Mouse (Mus musculus) embryonic facial prominence, embryonic 12.5 days (tissue): ENCODE measurements around the gene Serinc2. TPM values are rescaled to one million over a fixed set of nuclear protein-coding genes. Genes with fewer than 3 reads are reported as not detected.

Experiments used
- ATAC-seq: fragments of 200-750 bp; cut with Nextera tagmentation; 2 replicates; pipeline ENCODE4 v1.8.0; 2017; ENCODE audit not compliant: insufficient number of reproducible peaks, insufficient read depth, low FRiP score, low TSS enrichment
- H3K27ac ChIP-seq: fragments of 300-500 bp; sonication (generic); 2 replicates; pipeline ENCODE4 v1.5.1; 2016; ENCODE audit warnings: mild to moderate bottlenecking
- H3K27me3 ChIP-seq: fragments of 300-500 bp; sonication (generic); 2 replicates; pipeline ENCODE4 v1.6.1; 2016; ENCODE audit warnings: mild to moderate bottlenecking, moderate library complexity
- H3K36me3 ChIP-seq: fragments of 300-500 bp; sonication (generic); 2 replicates; pipeline ENCODE4 v1.6.1; 2016; ENCODE audit warnings: mild to moderate bottlenecking
- H3K4me1 ChIP-seq: fragments of 300-500 bp; sonication (generic); 2 replicates; pipeline ENCODE4 v1.6.1; 2016
- H3K4me2 ChIP-seq: fragments of 300-500 bp; sonication (generic); replicated peaks from 2 replicates; pipeline ENCODE4 v1.6.1; 2016; ENCODE audit warnings: mild to moderate bottlenecking, moderate library complexity
- H3K4me3 ChIP-seq: fragments of 300-500 bp; sonication (generic); 2 replicates; pipeline ENCODE4 v1.5.1; 2016; ENCODE audit warnings: mild to moderate bottlenecking
- H3K9ac ChIP-seq: fragments of 300-500 bp; sonication (generic); 2 replicates; pipeline ENCODE4 v1.6.1; 2016; ENCODE audit warnings: mild to moderate bottlenecking, moderate library complexity
- H3K9me3 ChIP-seq: fragments of 300-500 bp; sonication (generic); 2 replicates; pipeline ENCODE4 v1.6.1; 2016; ENCODE audit warnings: mild to moderate bottlenecking, moderate library complexity
- WGBS: fragments of 180-500 bp; shearing (Covaris S2); methylation state at CpG from one replicate; pipeline ENCODE4 v1.1.7; 2016; 5-methylcytosine and 5-hydroxymethylcytosine counted together
- polyA plus RNA-seq: library from polyadenylated mRNA; unstranded; fragments of >200 nt; fragmentation: Nextera tagmentation; extraction: Ambion mirVana; gene quantifications from 2 replicates; pipeline ENCODE4 v1.2.1, GENCODE M21; 2016

The Serinc2 gene
- polyA plus RNA-seq, 1 experiment from 2014 or later = 154 TPM

- H3K4me1 ChIP-seq = peaks cover 12% of the 10 kb centered on the region; the same call in 1 of the 2 replicates
- H3K4me3 ChIP-seq = peak overlapping the region; percentile 92
- H3K9ac ChIP-seq = peak overlapping the region; percentile 95
- peak overlapping the region; percentile 74 for H3K4me2 ChIP-seq
- peak overlapping the region; percentile 85 for H3K27ac ChIP-seq
- ATAC-seq = peak; percentile 64
- no peaks in the 10 kb centered on the region; the same call in 1 of the 2 replicates for H3K36me3 ChIP-seq
- WGBS = under 1% methylated on average over 29 of the region's 29 CpGs
- peaks cover 9% of the 10 kb centered on the region for H3K27me3 ChIP-seq
- H3K9me3 ChIP-seq = no peaks in the 10 kb centered on the region
Measured at GRCm38 (mm10) chr4:130274346-130275015, 4.5 kb downstream of the Serinc2 start.

DNA sequence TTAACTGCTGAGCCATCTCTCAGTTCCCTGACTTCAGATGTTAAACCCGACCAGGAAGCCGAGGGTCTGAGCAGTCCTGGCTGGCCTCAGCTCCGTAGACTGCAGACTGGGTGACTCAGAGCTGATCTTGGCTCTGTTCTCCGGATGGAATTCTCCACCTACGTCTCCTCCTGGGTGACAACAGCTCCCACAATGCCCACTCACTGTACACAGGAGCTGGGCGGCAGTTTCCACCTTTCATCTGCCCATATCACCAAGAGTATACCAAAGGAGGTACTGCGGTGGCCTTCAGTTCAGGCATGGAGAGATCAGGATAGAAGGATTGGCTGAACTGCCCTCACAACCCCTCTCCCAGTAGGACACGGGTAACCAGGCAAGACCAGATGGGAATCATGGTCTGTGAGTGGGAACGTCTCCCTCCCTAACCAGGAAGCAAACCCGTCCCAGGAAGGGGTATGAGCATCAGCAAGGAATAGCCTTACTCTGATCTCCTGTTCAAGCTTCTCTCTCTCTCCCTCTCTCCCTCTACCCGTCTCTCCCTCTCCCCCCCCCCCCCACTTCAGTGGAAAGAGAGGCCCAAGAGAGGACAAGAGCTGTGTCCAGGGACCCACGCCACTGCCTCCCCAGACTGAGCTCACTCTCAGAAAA is 5.2 kb downstream of the Serinc2 start:
- Histone ChIP-seq H3K4me2 (peak overlapping the region; percentile 74), H3K27me3 (peaks cover 9% of the 10 kb centered on the region), H3K36me3 (peaks cover 4% of the 10 kb centered on the region), H3K9me3 (no peaks in the 10 kb centered on the region), H3K4me1 (peaks cover 12% of the 10 kb centered on the region; the same call in 1 of the 2 replicates), H3K4me3 (peak overlapping the region; percentile 92), H3K27ac (peak overlapping the region; percentile 85), H3K9ac (peak overlapping the region; percentile 95)
- WGBS = 9% methylated on average over 11 of the region's 12 CpGs
- peak; percentile 31; the same call in 1 of the 2 replicates for ATAC-seq

- no peaks in the 10 kb centered on the region for H3K9me3 ChIP-seq
- no peak overlapping the region for H3K9ac ChIP-seq
- H3K27ac ChIP-seq = no peak overlapping the region
- H3K4me2 ChIP-seq = no peak overlapping the region
- 86% methylated on average over 6 of the region's 6 CpGs for WGBS
- no peak overlapping the region for H3K4me3 ChIP-seq
- no peaks in the 10 kb centered on the region for H3K27me3 ChIP-seq
- H3K4me1 ChIP-seq = peaks cover 27% of the 10 kb centered on the region
- peaks cover 10% of the 10 kb centered on the region for H3K36me3 ChIP-seq
- ATAC-seq = no peak
Measured at GRCm38 (mm10) chr4:130270611-130271347, 8.2 kb downstream of the Serinc2 start.

- Histone ChIP-seq H3K9me3 (no peaks in the 10 kb centered on the region), H3K4me1 (peaks cover 27% of the 10 kb centered on the region), H3K4me2 (no peak overlapping the region), H3K4me3 (no peak overlapping the region), H3K9ac (no peak overlapping the region), H3K27me3 (no peaks in the 10 kb centered on the region), H3K36me3 (peaks cover 10% of the 10 kb centered on the region), H3K27ac (no peak overlapping the region)
- ATAC-seq = no peak
- 88% methylated on average over 8 of the region's 8 CpGs for WGBS
Measured at GRCm38 (mm10) chr4:130270089-130270488, 8.9 kb downstream of the Serinc2 start.

DNA sequence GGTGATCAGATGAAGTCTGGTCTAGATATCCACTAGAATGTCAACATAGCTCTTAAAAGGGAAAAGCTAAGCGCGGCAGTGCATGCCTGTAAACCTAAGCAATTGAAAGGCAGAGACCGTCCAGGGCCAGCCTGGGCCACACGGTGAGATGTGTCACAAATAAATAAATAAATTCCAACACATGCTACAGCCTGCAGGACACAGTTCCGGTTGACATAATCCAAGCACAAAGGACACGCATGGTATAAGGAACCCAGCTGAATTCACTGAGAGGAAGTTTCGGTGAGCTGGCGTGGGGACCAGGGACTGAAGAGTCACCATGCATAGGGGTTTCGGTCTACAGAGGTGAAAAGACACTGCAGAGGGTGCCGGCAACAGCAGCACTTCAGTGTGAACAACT is 10.3 kb downstream of the Serinc2 start:
- H3K9me3 ChIP-seq = no peaks in the 10 kb centered on the region
- no peak overlapping the region for H3K4me3 ChIP-seq
- no peak for ATAC-seq
- H3K27me3 ChIP-seq = no peaks in the 10 kb centered on the region
- no peak overlapping the region for H3K9ac ChIP-seq
- 81% methylated on average over 10 of the region's 10 CpGs for WGBS
- H3K4me2 ChIP-seq = no peak overlapping the region
- peaks cover 36% of the 10 kb centered on the region for H3K4me1 ChIP-seq
- no peak overlapping the region for H3K27ac ChIP-seq
- H3K36me3 ChIP-seq = peaks cover 11% of the 10 kb centered on the region

DNA sequence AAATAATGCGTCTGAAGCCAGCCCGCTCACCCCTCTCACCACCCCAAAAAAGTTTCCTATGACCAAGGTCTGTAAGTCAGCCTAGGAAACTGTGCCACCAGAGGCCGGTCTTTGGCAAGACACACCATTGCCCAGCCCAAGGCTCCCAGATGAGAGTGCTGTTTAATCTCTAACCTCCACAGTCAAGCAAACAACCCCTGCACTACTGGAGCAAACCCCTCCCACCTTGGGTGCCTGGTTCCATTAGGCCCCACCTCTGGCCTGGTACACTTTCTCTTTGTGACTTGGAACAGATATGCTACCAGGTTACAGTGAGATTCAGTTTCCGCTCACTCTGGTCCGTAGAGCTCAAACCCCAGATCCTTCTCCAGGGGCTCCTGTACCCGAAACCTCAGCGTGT is 11.9 kb downstream of the Serinc2 start:
- Histone ChIP-seq H3K9ac (no peak overlapping the region), H3K36me3 (peaks cover 28% of the 10 kb centered on the region), H3K27ac (no peak overlapping the region), H3K4me2 (0 out of 2 replicates have a peak overlapping the region, but pooled peaks have one; percentile 24), H3K27me3 (no peaks in the 10 kb centered on the region), H3K4me1 (peaks cover 26% of the 10 kb centered on the region), H3K4me3 (no peak overlapping the region), H3K9me3 (no peaks in the 10 kb centered on the region)
- WGBS = 62% methylated on average over 7 of the region's 7 CpGs
- ATAC-seq = no peak

DNA sequence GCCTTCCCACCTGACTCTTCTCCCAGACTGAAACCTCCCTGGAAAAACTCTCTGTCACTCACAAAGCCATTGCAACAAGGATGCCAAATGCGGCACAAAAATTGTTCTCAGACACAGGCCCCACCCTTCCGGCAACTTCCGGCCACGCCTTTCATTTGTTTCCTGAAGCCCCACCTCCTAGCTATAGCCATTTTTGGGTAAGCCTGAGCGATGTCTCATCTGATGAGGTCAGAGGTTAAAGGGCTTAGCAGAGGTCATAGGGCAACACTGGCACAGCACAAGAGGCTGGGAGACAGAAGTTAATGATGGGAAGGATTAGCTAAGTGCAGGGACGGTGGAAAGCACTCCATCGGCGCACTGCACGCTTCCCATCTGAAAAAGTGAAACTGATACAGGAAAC is 12.4 kb downstream of the Serinc2 start:
- H3K36me3 ChIP-seq = peaks cover 32% of the 10 kb centered on the region
- 45% methylated on average over 9 of the region's 9 CpGs for WGBS
- ATAC-seq = no peak
- no peak overlapping the region for H3K9ac ChIP-seq
- H3K27ac ChIP-seq = no peak overlapping the region
- H3K9me3 ChIP-seq = no peaks in the 10 kb centered on the region
- H3K4me3 ChIP-seq = no peak overlapping the region
- H3K4me1 ChIP-seq = peaks cover 26% of the 10 kb centered on the region
- H3K27me3 ChIP-seq = no peaks in the 10 kb centered on the region
- 0 out of 2 replicates have a peak overlapping the region, but pooled peaks have one; percentile 24 for H3K4me2 ChIP-seq

GRCm38 (mm10) chr4:130264698-130265349 is 14.2 kb downstream of the Serinc2 start:
- Histone ChIP-seq H3K36me3 (peaks cover 48% of the 10 kb centered on the region), H3K9ac (no peak overlapping the region), H3K4me1 (peaks cover 26% of the 10 kb centered on the region), H3K9me3 (no peaks in the 10 kb centered on the region), H3K4me2 (no peak overlapping the region), H3K27ac (no peak overlapping the region), H3K4me3 (no peak overlapping the region), H3K27me3 (no peaks in the 10 kb centered on the region)
- peak; percentile 43; the same call in 1 of the 2 replicates for ATAC-seq
- 28% methylated on average over 24 of the region's 24 CpGs for WGBS

DNA sequence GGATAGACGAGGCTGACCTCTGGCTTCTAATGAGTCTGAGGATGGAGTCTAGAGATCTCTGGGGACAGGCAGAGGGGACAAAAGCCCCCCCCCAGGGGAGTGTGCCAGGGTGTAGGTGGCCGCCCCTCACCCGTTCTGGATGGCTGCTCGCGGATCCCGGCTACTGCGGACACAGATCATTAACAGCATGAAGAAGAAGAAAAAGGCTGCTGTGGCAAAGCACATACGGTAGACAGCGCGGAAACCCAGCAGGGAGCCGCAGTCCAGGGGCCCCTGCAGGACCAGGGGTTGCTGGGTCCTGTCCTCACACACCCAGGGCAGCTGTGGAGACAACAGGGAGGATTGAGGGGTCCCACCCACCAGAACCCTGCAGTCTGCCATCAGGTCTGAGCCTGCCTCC is 14.9 kb downstream of the Serinc2 start:
- no peak overlapping the region for H3K4me2 ChIP-seq
- H3K36me3 ChIP-seq = peaks cover 54% of the 10 kb centered on the region
- H3K27me3 ChIP-seq = no peaks in the 10 kb centered on the region
- 30% methylated on average over 11 of the region's 11 CpGs for WGBS
- no peak for ATAC-seq
- peaks cover 26% of the 10 kb centered on the region for H3K4me1 ChIP-seq
- H3K4me3 ChIP-seq = no peak overlapping the region
- H3K27ac ChIP-seq = no peak overlapping the region
- H3K9me3 ChIP-seq = no peaks in the 10 kb centered on the region
- H3K9ac ChIP-seq = no peak overlapping the region

DNA sequence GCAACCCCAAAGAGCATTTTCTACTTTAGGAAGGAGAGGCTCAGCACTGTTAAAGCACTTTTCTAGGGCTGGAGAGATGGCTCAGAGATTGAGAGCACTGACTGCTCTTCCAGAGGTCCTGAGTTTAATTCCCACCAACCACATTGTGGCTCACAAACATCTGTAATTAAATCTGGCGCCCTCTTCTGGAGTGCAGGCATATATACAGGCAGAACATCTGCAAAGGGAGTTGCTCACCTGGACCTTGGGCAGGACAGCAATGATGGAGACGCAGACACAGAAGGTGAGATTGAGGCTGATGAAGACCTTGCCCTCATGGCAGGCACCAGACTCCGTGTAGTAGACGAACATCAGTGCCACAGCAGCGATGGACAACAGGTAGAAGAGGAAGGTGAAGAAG is 18.6 kb downstream of the Serinc2 start:
- H3K27ac ChIP-seq = no peak overlapping the region
- no peak overlapping the region for H3K4me2 ChIP-seq
- no peak overlapping the region for H3K9ac ChIP-seq
- H3K4me1 ChIP-seq = peaks cover 12% of the 10 kb centered on the region
- no peak for ATAC-seq
- peaks cover 77% of the 10 kb centered on the region for H3K36me3 ChIP-seq
- H3K4me3 ChIP-seq = no peak overlapping the region
- 30% methylated on average over 5 of the region's 5 CpGs for WGBS
- no peaks in the 10 kb centered on the region for H3K27me3 ChIP-seq
- no peaks in the 10 kb centered on the region for H3K9me3 ChIP-seq

DNA sequence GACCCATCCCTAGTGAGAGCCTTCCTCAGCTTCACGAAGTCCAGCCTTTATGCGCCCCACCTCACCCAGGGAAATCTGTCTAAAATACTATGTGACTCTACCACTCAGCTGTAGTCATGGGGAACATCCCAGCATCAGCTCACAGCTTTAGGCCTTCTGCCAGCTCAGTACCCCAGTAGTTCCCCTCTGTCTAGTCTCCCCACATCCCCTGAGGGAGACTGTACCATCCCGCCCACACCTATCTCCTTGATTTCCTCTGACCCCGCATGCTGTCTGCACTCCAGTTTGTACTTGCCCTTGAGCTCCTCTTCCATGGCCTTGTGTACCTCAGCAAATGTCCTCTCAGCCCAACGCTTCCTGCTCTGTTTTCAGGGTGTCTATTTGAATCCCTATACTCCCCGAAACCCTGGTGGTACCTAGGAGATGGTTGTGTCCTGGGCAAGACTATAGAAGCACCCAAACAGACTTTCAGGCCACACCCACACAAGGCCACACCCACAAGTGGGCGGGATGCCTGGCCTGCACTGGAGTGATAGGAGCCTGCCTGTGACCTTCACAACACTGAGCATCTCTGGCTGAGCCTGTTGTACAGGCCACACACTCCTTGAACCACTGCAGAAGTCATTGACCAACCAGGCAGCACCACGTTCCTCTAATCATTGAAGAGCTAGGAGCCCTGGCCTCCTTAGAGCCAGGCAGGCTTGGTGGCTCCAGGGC is 26.4 kb downstream of the Serinc2 start:
- WGBS = 57% methylated on average over 8 of the region's 8 CpGs
- peak; percentile 32; the same call in 1 of the 2 replicates for ATAC-seq
- Histone ChIP-seq H3K36me3 (peaks cover 59% of the 10 kb centered on the region), H3K4me3 (no peak overlapping the region), H3K27me3 (no peaks in the 10 kb centered on the region), H3K27ac (no peak overlapping the region), H3K9me3 (no peaks in the 10 kb centered on the region), H3K9ac (no peak overlapping the region), H3K4me1 (no peaks in the 10 kb centered on the region), H3K4me2 (no peak overlapping the region)
